Mouse (Mus musculus) limb, embryonic 11.5 days (tissue): Measurements from ENCODE around the gene Samt3. TPM values are rescaled to one million over a fixed set of nuclear protein-coding genes. Genes with fewer than 3 reads are reported as not detected.

Experiments used
- ATAC-seq: fragments of 200-750 bp; cut with Nextera tagmentation; 2 replicates; pipeline ENCODE4 v1.8.0; 2017; ENCODE audit warnings: low read depth; ENCODE audit not compliant: insufficient number of reproducible peaks, low FRiP score, low TSS enrichment
- DNase-seq: peaks from one replicate; pipeline ENCODE4 v3.0.0-alpha.2; 2015; ENCODE audit warnings: low spot score
- H3K27ac ChIP-seq: fragments of 300-500 bp; sonication (generic); replicated peaks from 2 replicates; pipeline ENCODE4 v1.5.1; 2014; ENCODE audit warnings: low read depth, mild to moderate bottlenecking, low read length
- H3K27me3 ChIP-seq: fragments of 300-500 bp; sonication (generic); 2 replicates; pipeline ENCODE4 v1.6.1; 2014; ENCODE audit warnings: mild to moderate bottlenecking, low read length, mixed read lengths; ENCODE audit not compliant: control insufficient read depth, insufficient read depth
- H3K36me3 ChIP-seq: fragments of 300-500 bp; sonication (generic); 2 replicates; pipeline ENCODE4 v1.6.1; 2014; ENCODE audit warnings: mild to moderate bottlenecking, low read length, moderate library complexity, mixed read lengths; ENCODE audit not compliant: control insufficient read depth, insufficient read depth
- H3K4me1 ChIP-seq: fragments of 300-500 bp; sonication (generic); 2 replicates; pipeline ENCODE4 v1.6.1; 2014; ENCODE audit warnings: low read length, mixed read lengths; ENCODE audit not compliant: control insufficient read depth, insufficient read depth
- H3K4me2 ChIP-seq: fragments of 300-500 bp; sonication (generic); 2 replicates; pipeline ENCODE4 v1.6.1; 2014; ENCODE audit warnings: low read depth, mild to moderate bottlenecking, moderate library complexity; ENCODE audit not compliant: severe bottlenecking
- H3K4me3 ChIP-seq: fragments of 300-500 bp; sonication (generic); 2 replicates; pipeline ENCODE4 v1.5.1; 2014; ENCODE audit warnings: low read depth, low read length
- H3K9ac ChIP-seq: fragments of 300-500 bp; sonication (generic); 2 replicates; pipeline ENCODE4 v1.6.1; 2014; ENCODE audit warnings: mild to moderate bottlenecking, low read length
- H3K9me3 ChIP-seq: fragments of 300-500 bp; sonication (generic); 2 replicates; pipeline ENCODE4 v1.6.1; 2016; ENCODE audit warnings: low read length; ENCODE audit not compliant: control insufficient read depth
- whole genome bisulfite sequencing: fragments of 180-500 bp; shearing (Covaris S2); extraction: QIAGEN DNeasy Blood & Tissue Kit; methylation state at CpG from one replicate; pipeline ENCODE4 v1.1.7; 2014; 5-methylcytosine and 5-hydroxymethylcytosine counted together
- polyA plus RNA-seq: library from polyadenylated mRNA; unstranded; fragments of >200 nt; fragmentation: Nextera tagmentation; extraction: Ambion mirVana; gene quantifications from 2 replicates; pipeline ENCODE4 v1.2.1, GENCODE M21; 2014

The Samt3 gene
- not detected in 2 replicates for polyA plus RNA-seq

DNA sequence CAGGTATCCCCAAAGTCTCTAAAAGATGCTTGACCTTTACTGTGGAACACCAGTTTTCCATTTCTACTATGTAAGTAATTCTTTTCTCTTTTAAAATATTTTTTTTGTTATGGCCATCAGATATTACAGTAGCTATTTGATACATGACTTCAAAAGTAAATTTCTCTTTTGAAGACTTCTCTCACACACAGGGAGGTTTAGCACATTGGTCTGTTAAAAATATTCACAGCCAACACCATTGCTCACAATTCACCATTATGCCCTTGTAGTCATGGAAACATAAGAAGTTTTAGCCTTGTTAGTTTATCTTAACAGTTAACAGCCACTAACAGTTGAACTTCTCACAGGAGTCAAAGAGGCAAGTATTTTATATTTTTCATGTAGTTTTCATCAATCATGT lies at the start of gene Samt3:
Samt3 (plus strand) TSS at position 301 of the 400 bp plus-strand sequence.
- ATAC-seq, result no peak

DNA sequence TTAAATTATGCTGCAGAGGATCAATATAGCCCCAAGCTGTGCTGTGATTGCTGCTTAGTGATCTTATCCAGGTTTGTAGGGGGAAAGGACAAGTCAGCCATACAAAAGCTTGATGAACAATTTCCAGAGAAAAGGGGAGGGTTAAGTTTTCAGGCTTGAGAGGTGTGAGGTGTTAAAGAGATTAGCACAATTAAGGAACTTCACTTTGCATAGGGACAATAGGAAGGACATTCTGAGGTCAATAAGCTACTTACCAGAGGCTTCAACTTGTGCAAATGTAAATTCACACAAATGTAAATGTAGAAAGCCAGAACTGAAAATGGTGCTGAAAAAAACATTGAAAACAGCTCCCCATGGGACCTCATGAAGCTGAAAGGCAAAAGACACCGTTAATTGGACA lies 27.4 kb upstream of the Samt3 start:
- Histone ChIP-seq H3K27me3 (no peaks in the 10 kb centered on the region), H3K9ac (no peak overlapping the region), H3K4me1 (no peaks in the 10 kb centered on the region), H3K9me3 (no peaks in the 10 kb centered on the region), H3K4me2 (no peak overlapping the region), H3K36me3 (no peaks in the 10 kb centered on the region), H3K27ac (no peak overlapping the region), H3K4me3 (no peak overlapping the region)
- DNase-seq (no peak), ATAC-seq (no peak)
- WGBS, result 27% methylated on average over 1 of the region's 1 CpGs

More for the DNA sequence above, at the start of gene Samt3:
- no peak for DNase-seq
- Histone ChIP-seq H3K4me2 (no peak within 1 kb of the TSS), H3K4me1 (no peaks in the 10 kb centered on the region), H3K4me3 (no peak within 1 kb of the TSS), H3K9me3 (no peaks in the 10 kb centered on the region), H3K9ac (no peak within 1 kb of the TSS), H3K27ac (no peak within 1 kb of the TSS), H3K27me3 (no peaks in the 10 kb centered on the region), H3K36me3 (no peaks in the 10 kb centered on the region)

- Histone ChIP-seq H3K27ac (no peak overlapping the region), H3K9ac (no peak overlapping the region), H3K4me3 (no peak overlapping the region), H3K9me3 (no peaks in the 10 kb centered on the region), H3K27me3 (no peaks in the 10 kb centered on the region), H3K4me1 (no peaks in the 10 kb centered on the region), H3K36me3 (no peaks in the 10 kb centered on the region), H3K4me2 (no peak overlapping the region)
- ATAC-seq (no peak), DNase-seq (no peak)
- 95% methylated on average over 1 of the region's 1 CpGs for WGBS
Observed at GRCm38 (mm10) chrX:86088672-86089071, 44.7 kb downstream of the Samt3 start.

Other genes with a start within 250 kb of the Samt3 start
- gene 5430427O19Rik, start 173.8 kb upstream of the Samt3 start, polyA plus RNA-seq, result 0.09 TPM in 1 of 2 replicates, not detected in the other
- 0.37 and 0.74 TPM in 2 replicates for gene Nr0b1, start 147.6 kb downstream of the Samt3 start, polyA plus RNA-seq